Mouse (Mus musculus): ENCODE data around the gene Fam161a. TPM values are rescaled to one million over a fixed set of nuclear protein-coding genes. Genes with fewer than 3 reads are reported as not detected.
"Not testable (repeated sequence)": the region's sequence is repeated elsewhere in the genome, so short reads cannot be mapped to it uniquely, and the experiment has no call there.

The Fam161a gene
- total and polyA plus RNA-seq, 2 experiments: 1.0 to 3.8 TPM

DNA sequence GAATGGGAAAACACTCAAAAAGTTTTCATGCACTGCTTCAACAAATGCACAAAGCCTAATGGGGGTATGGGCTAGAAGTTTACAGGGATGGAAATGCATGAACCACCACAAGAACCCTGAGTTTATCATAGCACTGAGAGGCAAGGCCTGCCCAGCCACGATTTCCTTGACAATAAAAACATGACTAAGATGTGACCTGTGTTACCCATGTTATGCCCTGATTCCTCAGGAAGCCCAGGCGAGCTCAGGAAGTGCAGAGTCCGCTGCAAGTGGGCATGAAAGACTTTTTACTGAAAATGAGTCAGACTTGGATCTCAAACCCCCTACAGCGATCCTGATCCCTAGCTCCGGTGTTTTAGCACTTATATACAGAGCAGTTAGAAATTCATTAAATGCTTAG is 39.9 kb downstream of the Fam161a start:
- H3K9ac ChIP-seq (ENCODE audit: low read depth, low read length): no peak overlapping the region
- DNase-seq (ENCODE audit: extremely low read depth, low read depth, low spot score): no peak
- no peaks in the 10 kb centered on the region for H3K4me1 ChIP-seq (ENCODE audit: control insufficient read depth, insufficient read depth, low read length)
- TF ChIP-seq POLR2A (IDR thresholded peaks at IDR 0.05; ENCODE audit: extremely low read depth, insufficient read depth, low read length): no peak
- H3K36me3 ChIP-seq (ENCODE audit: control insufficient read depth, insufficient read depth, low read length): no peaks in the 10 kb centered on the region
- no peaks in the 10 kb centered on the region for H3K79me2 ChIP-seq (ENCODE audit: control insufficient read depth, insufficient read depth, low read length)
- no peak overlapping the region for H3K27ac ChIP-seq (replicated peaks; ENCODE audit: insufficient read depth, low read depth, low read length)
- H3K27me3 ChIP-seq (ENCODE audit: control insufficient read depth, insufficient read depth, low read length): no peaks in the 10 kb centered on the region
- WGBS: 72% methylated on average over 5 of the region's 5 CpGs
- no peak overlapping the region for H3K4me3 ChIP-seq (ENCODE audit: insufficient read depth, low read depth, low read length)

DNA sequence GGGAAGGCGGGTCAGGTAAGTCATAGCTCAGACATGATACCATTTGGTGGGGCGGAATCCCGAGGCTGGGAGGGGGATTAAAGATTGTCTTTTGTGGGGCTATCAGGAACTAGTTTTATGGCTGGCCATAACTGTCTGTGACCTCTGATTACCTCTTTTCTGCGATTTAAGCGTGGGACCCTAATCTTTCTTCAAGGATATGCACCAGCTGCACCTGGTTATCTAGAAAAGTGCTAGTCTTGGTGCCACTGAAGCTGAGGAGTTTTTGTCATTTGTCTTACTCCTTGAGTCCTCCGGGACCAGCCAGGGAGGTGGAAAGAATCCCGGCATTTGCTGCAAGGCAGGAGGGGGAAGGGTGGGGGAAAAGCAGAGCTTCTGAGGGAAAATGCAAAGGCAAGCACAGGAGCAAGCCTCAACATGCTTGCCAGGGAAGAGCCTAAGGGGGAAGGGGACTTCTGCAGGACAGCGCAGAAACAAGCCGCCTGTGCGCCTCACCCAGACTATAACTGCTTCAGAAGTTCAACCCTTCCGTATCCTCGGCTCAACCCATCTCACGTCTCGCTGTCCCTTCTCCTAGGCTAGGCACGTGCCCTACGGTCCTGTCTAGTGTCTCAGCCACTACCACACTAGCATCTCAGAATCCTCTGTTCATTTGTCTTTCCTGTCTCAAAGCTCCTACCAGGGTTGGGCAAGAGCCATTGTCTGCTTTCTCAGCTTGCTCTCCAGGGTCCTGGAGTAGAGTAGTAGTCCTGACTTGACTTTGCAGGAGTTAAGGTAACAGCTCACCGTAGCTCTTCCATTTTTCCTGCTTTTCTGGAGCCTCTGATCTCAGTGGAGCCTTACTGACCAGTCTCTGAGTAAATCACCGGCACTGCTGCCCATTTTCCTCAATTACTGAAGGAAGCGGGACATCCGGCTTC is 40.6 kb downstream of the Fam161a start:
- 45% methylated on average over 20 of the region's 20 CpGs for WGBS
- Histone ChIP-seq H3K27me3 (ENCODE audit: control insufficient read depth, insufficient read depth, low read length) (no peaks in the 10 kb centered on the region), H3K4me3 (ENCODE audit: insufficient read depth, low read depth, low read length) (no peak overlapping the region; the same call in 1 of the 2 replicates), H3K4me1 (ENCODE audit: control insufficient read depth, insufficient read depth, low read length) (0 out of 2 replicates have a peak, but pooled peaks cover 2% of the 10 kb centered on the region), H3K36me3 (ENCODE audit: control insufficient read depth, insufficient read depth, low read length) (no peaks in the 10 kb centered on the region), H3K9ac (ENCODE audit: low read depth, low read length) (no peak overlapping the region), H3K79me2 (ENCODE audit: control insufficient read depth, insufficient read depth, low read length) (no peaks in the 10 kb centered on the region), H3K27ac (replicated peaks; ENCODE audit: insufficient read depth, low read depth, low read length) (no peak overlapping the region)
- DNase-seq (ENCODE audit: extremely low read depth, low read depth, low spot score): no peak
- TF ChIP-seq CTCF (IDR thresholded peaks at IDR 0.05; ENCODE audit: low read depth, low read length): no peak
- TF ChIP-seq POLR2A (IDR thresholded peaks at IDR 0.05; ENCODE audit: extremely low read depth, insufficient read depth, low read length): no peak

DNA sequence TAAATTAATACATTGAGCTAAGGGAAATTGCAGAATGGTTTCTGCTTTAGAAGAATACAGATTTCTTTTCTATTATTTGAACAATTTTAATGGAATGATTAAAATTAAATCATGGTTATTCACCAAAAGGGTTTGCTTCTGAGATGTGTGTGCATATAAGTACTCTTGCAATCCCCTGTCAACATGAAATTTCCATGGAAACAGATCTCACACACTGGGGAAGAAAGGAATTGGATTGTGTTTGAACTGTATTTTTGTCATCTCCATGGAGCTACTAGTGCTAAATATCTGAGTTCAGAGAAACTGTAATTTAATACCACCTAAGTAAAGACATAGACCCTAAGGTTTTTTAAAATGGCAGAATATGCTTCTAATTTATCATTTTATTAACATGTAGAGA is 42.3 kb downstream of the Fam161a start:
- no peak for DNase-seq (ENCODE audit: extremely low read depth, low read depth, low spot score)

DNA sequence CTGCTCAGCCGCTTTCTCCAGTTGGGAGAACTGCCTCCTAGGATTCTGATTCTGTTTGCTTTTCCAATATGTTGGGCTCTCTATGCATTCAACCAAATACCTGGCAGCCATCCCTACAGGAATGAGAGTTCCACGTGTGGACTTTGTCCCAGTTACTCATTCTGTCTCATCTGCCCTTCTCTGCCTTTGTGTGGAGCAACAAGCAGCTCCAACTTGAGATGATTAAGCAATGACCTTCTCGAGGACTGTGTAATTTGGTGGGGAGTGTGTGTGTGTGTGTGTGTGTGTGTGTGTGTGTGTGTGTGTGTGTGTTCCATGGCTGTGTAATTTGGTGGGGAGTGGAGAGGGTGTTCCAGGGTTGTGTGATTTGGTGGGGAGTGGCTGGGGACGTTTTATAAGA is 45.0 kb downstream of the Fam161a start:
- TF ChIP-seq CTCF (IDR thresholded peaks at IDR 0.05; ENCODE audit: low read depth, low read length) (no peak), POLR2A (IDR thresholded peaks at IDR 0.05; ENCODE audit: extremely low read depth, insufficient read depth, low read length) (no peak)
- Histone ChIP-seq H3K27ac (replicated peaks; ENCODE audit: insufficient read depth, low read depth, low read length) (no peak overlapping the region), H3K79me2 (ENCODE audit: control insufficient read depth, insufficient read depth, low read length) (no peaks in the 10 kb centered on the region), H3K4me3 (ENCODE audit: insufficient read depth, low read depth, low read length) (no peak overlapping the region), H3K9ac (ENCODE audit: low read depth, low read length) (no peak overlapping the region), H3K36me3 (ENCODE audit: control insufficient read depth, insufficient read depth, low read length) (no peaks in the 10 kb centered on the region), H3K4me1 (ENCODE audit: control insufficient read depth, insufficient read depth, low read length) (0 out of 2 replicates have a peak, but pooled peaks cover 2% of the 10 kb centered on the region), H3K27me3 (ENCODE audit: control insufficient read depth, insufficient read depth, low read length) (no peaks in the 10 kb centered on the region)
- DNase-seq (ENCODE audit: extremely low read depth, low read depth, low spot score): peak; percentile 46
- WGBS: 31% methylated on average over 4 of the region's 4 CpGs

More for the DNA sequence above, 42.3 kb downstream of the Fam161a start:
- Histone ChIP-seq H3K4me1 (ENCODE audit: control insufficient read depth, insufficient read depth, low read length) (0 out of 2 replicates have a peak, but pooled peaks cover 2% of the 10 kb centered on the region), H3K27me3 (ENCODE audit: control insufficient read depth, insufficient read depth, low read length) (no peaks in the 10 kb centered on the region), H3K9ac (ENCODE audit: low read depth, low read length) (no peak overlapping the region), H3K36me3 (ENCODE audit: control insufficient read depth, insufficient read depth, low read length) (no peaks in the 10 kb centered on the region), H3K4me3 (ENCODE audit: insufficient read depth, low read depth, low read length) (no peak overlapping the region), H3K27ac (replicated peaks; ENCODE audit: insufficient read depth, low read depth, low read length) (no peak overlapping the region), H3K79me2 (ENCODE audit: control insufficient read depth, insufficient read depth, low read length) (no peaks in the 10 kb centered on the region)
- no peak for TF ChIP-seq POLR2A (IDR thresholded peaks at IDR 0.05; ENCODE audit: extremely low read depth, insufficient read depth, low read length)
- TF ChIP-seq CTCF (IDR thresholded peaks at IDR 0.05; ENCODE audit: low read depth, low read length): no peak

DNA sequence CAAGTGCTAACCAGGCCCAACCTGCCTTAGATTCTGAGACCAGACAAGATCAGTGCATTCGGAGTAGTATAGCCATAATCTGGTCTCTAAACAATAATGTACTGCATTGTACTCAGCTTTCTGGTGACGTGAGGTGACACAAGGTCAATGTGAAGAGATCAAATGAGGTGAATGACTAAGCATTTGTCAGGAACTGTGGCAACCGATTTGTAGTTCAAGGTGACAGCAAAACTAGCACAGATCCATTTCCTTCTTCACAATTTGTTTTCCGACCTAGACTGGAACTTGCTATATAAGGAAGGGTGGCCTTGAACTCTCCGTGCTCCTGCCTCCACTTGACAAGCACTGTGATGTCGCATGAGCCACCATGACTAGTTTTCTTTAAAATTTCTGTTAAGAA is 55.8 kb downstream of the Fam161a start:
- DNase-seq (ENCODE audit: extremely low read depth, low read depth, low spot score): peak; percentile 79
- WGBS: 22% methylated on average over 6 of the region's 6 CpGs

DNA sequence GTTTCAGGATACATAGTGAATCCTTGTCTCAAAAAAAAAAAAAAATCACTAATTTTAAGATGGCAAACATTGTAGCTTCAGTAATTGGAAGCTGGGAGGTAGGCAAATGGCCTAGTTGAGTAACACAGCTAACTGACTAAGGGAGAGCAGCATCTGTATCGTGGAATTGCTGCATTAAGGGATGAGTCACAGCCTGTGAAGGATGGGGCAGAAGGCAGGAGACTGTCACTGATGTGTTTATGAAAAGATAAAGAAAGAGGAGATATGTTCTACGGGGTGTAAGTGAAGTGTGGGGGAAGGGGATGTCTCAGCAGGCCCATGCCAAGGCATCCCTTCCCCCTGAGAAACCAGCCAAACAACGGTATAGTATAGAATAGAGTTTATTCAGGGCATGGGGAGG is 56.5 kb downstream of the Fam161a start:
- Histone ChIP-seq H3K4me3 (ENCODE audit: insufficient read depth, low read depth, low read length) (no peak overlapping the region), H3K79me2 (ENCODE audit: control insufficient read depth, insufficient read depth, low read length) (no peaks in the 10 kb centered on the region), H3K4me1 (ENCODE audit: control insufficient read depth, insufficient read depth, low read length) (peaks cover 11% of the 10 kb centered on the region), H3K9ac (ENCODE audit: low read depth, low read length) (no peak overlapping the region), H3K27ac (replicated peaks; ENCODE audit: insufficient read depth, low read depth, low read length) (no peak overlapping the region), H3K36me3 (ENCODE audit: control insufficient read depth, insufficient read depth, low read length) (no peaks in the 10 kb centered on the region), H3K27me3 (ENCODE audit: control insufficient read depth, insufficient read depth, low read length) (no peaks in the 10 kb centered on the region)
- TF ChIP-seq POLR2A (IDR thresholded peaks at IDR 0.05; ENCODE audit: extremely low read depth, insufficient read depth, low read length) (no peak), CTCF (IDR thresholded peaks at IDR 0.05; ENCODE audit: low read depth, low read length) (no peak)
- DNase-seq (ENCODE audit: extremely low read depth, low read depth, low spot score): no peak
- WGBS: 78% methylated on average over 3 of the region's 3 CpGs

More for the DNA sequence above, 55.8 kb downstream of the Fam161a start:
- TF ChIP-seq CTCF (IDR thresholded peaks at IDR 0.05; ENCODE audit: low read depth, low read length) (no peak), POLR2A (IDR thresholded peaks at IDR 0.05; ENCODE audit: extremely low read depth, insufficient read depth, low read length) (no peak)
- Histone ChIP-seq H3K79me2 (ENCODE audit: control insufficient read depth, insufficient read depth, low read length) (no peaks in the 10 kb centered on the region), H3K27ac (replicated peaks; ENCODE audit: insufficient read depth, low read depth, low read length) (no peak overlapping the region), H3K9ac (ENCODE audit: low read depth, low read length) (no peak overlapping the region), H3K4me1 (ENCODE audit: control insufficient read depth, insufficient read depth, low read length) (peaks cover 9% of the 10 kb centered on the region), H3K4me3 (ENCODE audit: insufficient read depth, low read depth, low read length) (no peak overlapping the region), H3K27me3 (ENCODE audit: control insufficient read depth, insufficient read depth, low read length) (no peaks in the 10 kb centered on the region), H3K36me3 (ENCODE audit: control insufficient read depth, insufficient read depth, low read length) (no peaks in the 10 kb centered on the region)

DNA sequence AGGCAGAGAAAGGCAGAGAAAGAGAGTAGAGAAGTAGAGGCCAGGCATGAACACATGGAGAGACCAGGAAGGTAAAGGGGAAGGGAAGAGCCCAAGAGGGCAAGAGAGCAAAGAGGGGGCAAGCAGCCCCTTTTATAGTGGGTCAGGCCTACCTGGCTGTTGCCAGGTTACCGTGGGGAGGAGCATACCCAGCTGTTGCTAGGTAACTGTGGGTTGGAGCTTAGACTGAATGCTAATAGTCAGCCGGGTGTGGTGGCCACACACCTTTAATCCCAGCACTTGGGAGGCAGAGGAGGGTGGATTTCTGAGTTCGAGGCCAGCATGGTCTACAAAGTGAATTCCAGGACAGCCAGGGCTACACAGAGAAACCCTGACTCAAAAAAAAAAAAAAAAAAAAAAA is 56.9 kb downstream of the Fam161a start:
- not testable (repeated sequence) for H3K79me2 ChIP-seq (ENCODE audit: control insufficient read depth, insufficient read depth, low read length); H3K4me3 ChIP-seq (ENCODE audit: insufficient read depth, low read depth, low read length); H3K9ac ChIP-seq (ENCODE audit: low read depth, low read length); H3K36me3 ChIP-seq (ENCODE audit: control insufficient read depth, insufficient read depth, low read length); H3K27me3 ChIP-seq (ENCODE audit: control insufficient read depth, insufficient read depth, low read length); DNase-seq (ENCODE audit: extremely low read depth, low read depth, low spot score); H3K27ac ChIP-seq (replicated peaks; ENCODE audit: insufficient read depth, low read depth, low read length)
- 77% methylated on average over 3 of the region's 3 CpGs for WGBS
- H3K4me1 ChIP-seq (ENCODE audit: control insufficient read depth, insufficient read depth, low read length): peaks cover 11% of the 10 kb centered on the region
